Mouse (Mus musculus) mouse embryonic stem cell (cell line): ENCODE measurements around the gene Hexim2.

ENCODE experiments used
- in situ Hi-C, 2 experiments: fragments of 300-500 bp; cut with MboI; formaldehyde crosslinking; loops; 1 replicate in 1 of 2; 3 replicates in 1 of 2; pipeline ENCODE4 v1.14.3; 2019 to 2020; ENCODE audit warnings: low sequenced_read_pairs in 2 of 2, low pct_unique_long_range_greater_than_20kb in 1 of 2, mixed read lengths in 1 of 2; ENCODE audit not compliant: unreplicated experiment in 1 of 2

Hexim2 gene

DNA sequence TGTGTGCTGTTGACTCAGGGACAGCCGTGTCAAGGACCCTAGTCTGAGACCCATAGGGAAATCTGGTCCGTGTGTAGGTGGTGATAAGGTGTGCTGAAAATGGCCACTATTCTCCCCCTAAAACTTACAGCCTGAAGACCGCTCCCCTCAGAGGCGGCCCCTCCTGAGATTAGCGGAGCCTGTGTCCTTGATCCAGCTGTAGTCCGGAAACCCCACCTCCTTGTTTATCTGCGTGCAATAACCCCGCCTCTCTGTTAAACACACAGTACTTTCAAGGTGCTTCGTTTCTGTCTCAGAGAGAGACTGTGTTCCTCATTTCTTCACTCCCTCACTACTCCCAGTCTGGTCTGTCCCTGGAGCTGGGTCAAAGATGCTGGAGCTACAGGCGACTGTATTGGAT lies 32.2 kb downstream of the Hexim2 start:
- in situ Hi-C loops = loop anchor here in 1 of 2 experiments (5.0 kb wide), 2 partner anchors 62 to 153 kb away; partner anchors contain the start of genes Acbd4 and Plcd3

DNA sequence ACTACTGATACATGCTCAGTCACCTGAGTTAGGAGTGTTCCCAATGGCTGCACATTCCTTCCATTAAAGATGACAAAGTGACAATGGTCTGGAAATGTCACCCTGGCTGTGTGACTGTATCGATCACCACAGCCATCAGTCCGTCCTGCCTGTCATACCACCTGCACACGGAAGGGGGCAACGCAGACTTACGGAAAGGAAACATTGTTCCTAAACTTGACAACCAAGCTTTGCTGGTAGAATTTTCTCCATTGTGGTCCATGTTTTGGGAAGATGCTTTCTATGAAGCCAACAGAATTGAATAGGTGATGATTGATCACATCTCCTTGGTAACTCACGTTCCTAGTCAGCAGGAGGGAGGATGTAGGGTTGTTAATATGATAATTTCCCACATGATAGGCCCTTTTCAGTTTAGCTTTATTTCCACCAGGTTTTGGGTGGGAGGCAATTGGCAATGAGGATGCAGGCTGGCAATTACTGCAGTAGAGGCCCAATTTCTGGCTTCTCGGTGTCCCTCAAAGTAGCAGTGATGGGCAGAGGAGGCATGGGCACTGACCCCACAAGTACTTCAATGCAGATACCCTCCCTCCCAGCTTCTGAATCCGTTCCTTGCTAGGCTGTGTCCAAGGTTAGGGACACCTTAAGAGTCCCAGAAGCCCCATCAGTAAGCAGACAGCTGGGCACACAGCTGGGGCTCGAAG lies 36.6 kb downstream of the Hexim2 start:
- in situ Hi-C loops = no loop called here

DNA sequence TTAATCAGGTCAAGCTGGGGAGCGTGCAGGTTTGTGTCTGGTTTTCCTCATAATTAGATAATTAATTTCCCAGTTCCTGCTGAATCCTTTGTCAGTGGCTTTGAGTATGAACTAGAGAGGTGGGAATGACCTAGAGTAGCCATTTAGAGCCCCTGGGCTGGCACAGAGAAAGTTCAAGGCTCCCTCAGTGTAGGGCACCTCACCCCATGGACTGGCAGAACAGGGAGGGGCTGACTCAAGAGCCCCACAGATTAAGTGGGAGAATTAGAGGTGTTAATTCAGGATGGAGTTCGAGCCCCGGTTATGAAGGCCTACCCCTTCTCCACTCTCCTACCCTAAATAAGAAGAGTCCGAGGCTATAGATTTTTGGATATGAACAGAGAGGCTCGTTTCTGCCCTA lies 37.4 kb downstream of the Hexim2 start:
- in situ Hi-C loops = loop anchor here in 1 of 2 experiments (10.0 kb wide), 1 partner anchor 295 kb away; no protein-coding TSS in a partner anchor

DNA sequence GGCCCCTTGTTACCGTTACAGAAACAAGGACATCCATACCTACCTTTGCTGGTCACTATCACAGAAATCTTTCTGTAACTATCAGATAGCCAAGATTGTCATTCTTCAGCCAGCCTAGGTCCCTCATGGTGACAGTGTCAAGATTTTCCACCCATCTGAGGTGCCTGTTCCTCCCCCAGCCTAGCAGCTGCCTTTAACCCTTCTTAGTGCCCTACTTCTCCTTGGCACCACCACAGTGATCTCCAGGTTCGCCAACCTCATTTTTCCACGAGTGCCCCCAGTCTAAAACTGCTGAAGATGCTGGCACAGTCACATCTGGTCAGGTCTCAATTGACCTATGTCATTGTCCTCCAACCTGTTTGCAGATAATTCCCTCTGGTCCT lies 37.9 kb downstream of the Hexim2 start:
- in situ Hi-C loops = loop anchor here in 1 of 2 experiments (10.0 kb wide), 1 partner anchor 295 kb away; no protein-coding TSS in a partner anchor

DNA sequence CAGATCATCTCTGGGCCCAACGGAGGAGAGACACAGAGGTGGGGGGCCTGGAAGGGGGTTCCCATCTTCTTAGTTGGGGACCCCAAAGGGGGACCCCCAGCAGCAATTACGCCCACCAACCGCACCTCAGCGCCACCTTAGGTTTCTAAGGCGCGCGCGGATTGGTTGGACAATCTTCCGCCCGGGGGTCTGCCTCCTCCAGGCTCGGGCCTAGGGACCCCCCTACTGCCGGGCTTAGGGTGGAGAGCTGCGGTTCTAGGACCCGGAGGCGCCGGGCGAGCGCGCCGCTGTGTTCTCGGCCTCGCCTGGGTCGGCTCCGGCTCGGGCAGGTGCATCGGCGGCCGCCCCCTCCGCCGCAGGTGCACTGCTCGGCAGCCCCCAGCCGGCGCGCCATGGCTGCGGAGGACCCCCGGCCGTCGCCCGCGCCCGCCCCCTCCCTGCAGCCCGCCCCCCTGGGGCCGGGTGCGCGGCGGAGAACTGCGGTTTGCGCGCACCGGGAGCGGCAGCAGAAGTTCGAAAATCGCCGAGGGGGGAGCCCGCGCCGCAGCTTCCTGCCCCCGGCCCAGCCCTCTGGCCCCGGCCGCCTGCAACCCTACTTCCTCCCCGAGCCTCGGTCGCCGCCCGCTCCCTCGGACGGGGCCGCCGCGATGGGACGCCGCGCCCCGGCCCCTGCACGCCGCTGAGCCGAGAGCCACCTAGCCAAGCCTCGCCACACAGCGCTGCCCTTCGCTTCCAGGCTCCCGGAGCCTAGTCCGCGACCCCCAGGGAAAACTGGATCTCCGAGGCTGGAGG lies 38.5 kb downstream of the Hexim2 start, which contains the start of gene Fmnl1:
Gene Fmnl1 (plus strand): TSS at position 614 of the 792 bp plus-strand sequence.
- in situ Hi-C loops = loop anchor here in 1 of 2 experiments (10.0 kb wide), 1 partner anchor 294 kb away; no protein-coding TSS in a partner anchor

DNA sequence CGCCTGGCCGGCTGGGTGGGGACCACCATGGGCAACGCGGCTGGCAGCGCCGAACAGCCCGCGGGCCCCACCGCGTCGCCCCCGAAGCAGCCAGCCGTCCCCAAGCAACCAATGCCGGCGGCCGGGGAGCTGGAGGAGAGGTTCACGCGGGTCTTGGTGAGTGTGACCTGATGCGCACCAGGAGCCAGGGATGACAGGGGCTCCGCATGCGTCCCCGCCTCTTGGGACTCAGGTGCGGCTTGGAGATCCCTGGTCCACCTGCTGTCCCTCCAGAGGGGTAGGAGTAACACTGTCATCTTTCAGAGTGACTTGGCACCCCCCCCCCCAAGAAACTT lies 39.0 kb downstream of the Hexim2 start:
- in situ Hi-C loops = loop anchor here in 1 of 2 experiments (10.0 kb wide), 1 partner anchor 294 kb away; no protein-coding TSS in a partner anchor

DNA sequence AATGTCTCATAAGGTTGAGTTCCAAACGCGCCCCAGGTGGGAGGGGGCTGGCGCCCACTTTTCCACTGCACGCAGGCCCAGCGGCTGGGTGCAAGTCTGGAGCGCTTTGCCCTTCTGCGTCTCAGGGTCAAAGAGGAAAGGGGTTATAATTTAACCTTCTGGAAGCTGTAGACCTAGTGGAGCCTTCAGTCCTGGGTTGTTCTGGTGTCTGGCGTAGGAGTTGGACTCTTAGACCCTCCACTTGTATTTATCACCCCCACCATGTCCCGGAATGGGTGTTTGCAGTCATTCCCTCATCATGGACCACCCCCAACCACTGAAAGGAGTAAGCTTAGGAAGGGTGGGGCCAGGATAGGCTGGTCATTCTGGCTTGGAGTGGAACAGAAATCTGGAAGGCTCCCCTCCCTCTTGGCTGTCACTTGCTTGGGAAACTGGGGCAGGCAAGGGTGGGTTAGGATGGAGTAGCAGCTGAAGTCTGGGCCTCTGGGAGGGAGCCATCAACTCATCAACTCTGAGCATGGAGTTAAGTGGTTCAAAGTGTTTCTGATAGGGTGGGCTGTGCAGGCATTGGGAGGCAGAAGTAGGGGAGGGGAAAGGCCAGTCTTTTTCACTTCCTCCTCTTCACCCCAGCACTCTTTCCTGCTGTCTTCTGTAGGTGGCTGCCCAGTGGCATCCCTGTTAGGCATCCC lies 39.6 kb downstream of the Hexim2 start:
- in situ Hi-C loops = loop anchor here in 1 of 2 experiments (10.0 kb wide), 1 partner anchor 293 kb away; no protein-coding TSS in a partner anchor

DNA sequence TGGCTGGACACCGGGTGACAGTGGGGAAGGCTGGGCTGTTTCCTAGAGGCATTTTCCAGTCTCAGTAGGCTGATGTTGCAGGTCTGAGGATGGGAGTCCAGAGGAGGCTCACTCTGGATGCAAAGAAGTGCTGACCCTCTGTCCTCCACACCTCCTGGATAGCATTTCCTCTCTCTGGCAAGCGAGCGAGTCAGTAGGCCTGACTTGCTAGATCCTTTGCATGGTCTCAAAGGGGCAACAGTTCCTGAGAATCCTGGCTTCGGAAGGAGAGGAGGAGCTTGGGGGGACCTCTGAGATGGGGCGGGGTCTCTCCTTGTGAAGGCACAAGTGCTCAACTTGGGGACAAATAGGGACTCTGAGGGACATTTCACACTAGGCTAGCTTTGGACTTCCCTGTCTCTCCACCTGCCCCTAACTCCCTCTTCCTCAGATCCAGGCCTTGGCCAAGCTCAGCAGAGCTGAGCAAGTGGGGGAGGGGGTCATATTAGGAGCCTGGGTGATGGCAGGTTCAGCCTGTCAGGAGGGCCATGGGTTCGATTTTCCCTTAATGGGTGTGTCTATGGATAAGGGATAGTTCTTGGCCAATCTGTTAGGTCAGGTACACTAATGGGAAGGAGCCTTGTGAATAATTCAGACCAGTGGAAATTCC lies 40.3 kb downstream of the Hexim2 start:
- in situ Hi-C loops = loop anchor here in 1 of 2 experiments (10.0 kb wide), 1 partner anchor 292 kb away; no protein-coding TSS in a partner anchor

DNA sequence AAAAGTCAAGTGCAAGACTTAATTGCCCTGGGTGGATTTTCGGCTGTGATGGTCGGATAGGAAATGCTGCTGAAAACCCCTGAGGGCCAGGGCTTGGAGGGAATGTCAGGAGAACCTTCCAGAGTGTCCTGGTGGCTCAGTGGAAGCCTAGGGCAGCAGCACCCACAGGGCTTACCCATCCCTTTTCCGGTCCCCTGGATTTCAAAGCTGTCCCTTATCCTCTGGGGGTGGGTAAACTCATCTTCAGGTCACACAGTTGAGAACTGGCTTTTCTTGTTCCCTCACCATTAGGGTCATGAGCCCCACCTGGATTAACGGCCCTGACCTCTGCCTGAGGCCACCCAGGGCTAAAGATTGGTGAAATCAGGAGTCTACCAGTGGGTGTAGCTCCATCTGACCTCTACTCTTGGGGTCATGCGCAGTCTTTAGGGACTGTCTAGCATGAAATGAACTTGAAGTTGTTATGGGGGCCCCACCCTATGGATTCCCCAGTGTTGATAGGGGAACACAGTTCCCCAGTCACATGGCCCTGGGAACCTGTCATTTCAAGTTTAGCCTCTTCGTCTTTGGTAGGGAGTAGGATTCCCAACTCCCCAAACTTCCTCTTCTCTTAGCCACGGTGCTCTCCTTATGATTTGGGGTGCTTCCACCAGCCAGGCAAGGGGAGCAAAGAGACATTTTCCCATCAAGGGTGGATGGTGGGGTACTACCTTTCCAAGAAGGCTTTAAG lies 41.0 kb downstream of the Hexim2 start:
- in situ Hi-C loops = loop anchor here in 1 of 2 experiments (10.0 kb wide), 1 partner anchor 292 kb away; no protein-coding TSS in a partner anchor

DNA sequence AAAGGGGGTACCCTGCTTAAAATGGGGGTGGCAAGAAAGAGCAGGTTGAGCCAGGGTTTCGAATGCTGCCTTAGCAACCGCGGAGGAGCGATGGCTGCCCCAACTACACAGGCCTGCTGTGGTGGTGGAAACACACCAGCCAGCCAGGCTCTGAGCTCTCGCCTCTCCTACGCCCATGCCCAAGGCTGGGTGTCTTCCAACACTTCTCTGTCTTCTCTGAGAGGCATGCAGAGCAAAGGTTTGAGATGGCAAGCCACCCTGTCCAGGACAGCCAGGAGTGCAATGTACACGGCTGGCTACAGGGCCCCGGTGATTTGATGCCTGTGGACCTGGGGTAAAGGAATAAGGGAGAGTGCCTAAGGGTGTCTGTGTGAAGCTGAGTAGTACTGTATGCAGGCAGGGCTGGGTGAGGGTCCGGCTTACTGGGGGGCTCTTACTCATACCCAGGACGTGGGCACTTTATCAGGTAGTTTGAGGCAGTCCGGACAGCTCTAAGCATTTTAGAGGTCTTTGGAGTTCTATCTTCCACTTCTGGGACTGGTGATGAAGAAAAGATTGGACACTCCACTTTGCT lies 41.6 kb downstream of the Hexim2 start:
- in situ Hi-C loops = loop anchor here in 1 of 2 experiments (10.0 kb wide), 1 partner anchor 291 kb away; no protein-coding TSS in a partner anchor

DNA sequence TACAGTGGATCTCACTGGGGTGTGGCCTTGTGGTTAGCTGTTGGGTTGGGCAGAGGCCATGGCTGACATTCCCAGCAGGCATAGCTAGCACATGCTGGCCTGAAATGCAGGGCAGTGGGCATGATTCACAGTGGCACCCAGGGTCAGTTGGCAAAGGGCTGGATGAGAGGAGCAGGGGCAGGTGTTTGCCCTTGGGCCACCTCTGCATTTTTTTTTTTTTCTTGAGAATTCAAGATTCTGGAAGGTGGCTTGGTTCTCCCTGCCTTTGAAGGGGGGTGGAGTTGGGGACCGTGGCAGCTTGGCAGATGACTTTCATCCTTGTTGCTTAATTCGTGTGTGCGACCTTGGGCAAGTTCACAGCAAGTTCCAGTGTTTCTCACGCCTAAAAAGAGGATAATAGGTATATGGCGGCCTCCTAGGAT lies 42.2 kb downstream of the Hexim2 start:
- in situ Hi-C loops = loop anchor here in 1 of 2 experiments (10.0 kb wide), 1 partner anchor 290 kb away; no protein-coding TSS in a partner anchor

DNA sequence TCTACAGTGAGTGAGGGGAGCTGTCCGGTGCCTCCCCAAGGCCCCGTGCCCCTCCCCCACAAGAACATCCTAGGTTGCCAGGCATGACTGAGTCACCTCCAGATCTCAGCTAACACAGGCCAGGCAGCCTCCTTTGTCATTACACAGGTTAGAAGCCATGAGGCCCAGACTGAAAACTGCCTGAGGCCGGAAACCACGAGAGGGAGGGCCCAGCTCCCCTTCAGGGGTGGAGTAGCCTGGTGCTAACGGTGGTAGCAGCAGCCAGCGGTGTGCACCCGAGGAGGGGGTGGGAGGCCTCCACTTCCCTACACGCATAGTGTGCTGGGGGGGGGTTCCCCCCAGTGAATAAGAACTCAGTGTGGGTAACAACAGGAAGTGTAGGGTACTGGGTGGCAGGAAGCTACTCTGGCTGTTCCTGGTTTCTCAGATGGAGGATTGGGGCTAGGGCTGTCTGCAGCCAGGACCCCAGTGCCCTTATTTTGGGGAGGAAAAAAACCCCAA lies 42.7 kb downstream of the Hexim2 start:
- in situ Hi-C loops = loop anchor here in 1 of 2 experiments (10.0 kb wide), 1 partner anchor 290 kb away; no protein-coding TSS in a partner anchor

DNA sequence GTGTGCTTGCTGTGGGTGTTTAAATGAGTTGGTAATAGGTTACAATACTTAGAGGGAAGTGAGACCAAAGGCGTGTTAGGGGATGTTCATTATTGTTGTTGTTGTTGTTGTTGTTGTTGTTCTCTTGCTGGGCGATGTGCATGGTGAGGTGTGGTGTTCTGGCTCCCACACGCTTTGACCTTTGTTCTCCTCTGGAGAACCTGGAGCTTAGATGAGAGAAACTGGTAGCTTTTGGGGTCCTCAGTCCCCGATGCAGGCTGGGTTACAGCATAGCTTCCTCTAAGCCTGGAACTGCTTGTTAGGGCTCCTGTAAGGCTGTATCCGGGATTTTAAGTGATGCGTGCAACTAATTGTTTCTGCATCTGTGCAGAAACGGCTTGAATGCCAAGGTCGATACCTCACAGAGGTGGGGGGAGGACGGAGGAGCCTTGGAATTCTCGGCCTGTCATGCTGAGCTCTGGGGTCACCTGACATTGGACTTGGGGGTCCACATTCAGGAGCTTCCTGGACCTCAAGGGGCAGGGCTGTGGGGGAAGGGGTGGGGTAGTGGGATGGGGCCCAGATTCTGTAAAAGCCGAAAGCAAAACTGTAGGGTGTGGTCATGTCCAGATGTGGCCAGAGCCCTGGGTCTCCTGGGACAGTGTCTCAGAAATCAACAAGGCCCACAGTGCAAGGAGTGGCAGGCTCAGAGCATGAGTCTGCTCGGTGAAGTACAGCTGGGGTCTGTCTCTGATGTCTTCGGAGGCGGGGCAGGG lies 43.6 kb downstream of the Hexim2 start:
- in situ Hi-C loops = loop anchor here in 1 of 2 experiments (10.0 kb wide), 1 partner anchor 289 kb away; no protein-coding TSS in a partner anchor

DNA sequence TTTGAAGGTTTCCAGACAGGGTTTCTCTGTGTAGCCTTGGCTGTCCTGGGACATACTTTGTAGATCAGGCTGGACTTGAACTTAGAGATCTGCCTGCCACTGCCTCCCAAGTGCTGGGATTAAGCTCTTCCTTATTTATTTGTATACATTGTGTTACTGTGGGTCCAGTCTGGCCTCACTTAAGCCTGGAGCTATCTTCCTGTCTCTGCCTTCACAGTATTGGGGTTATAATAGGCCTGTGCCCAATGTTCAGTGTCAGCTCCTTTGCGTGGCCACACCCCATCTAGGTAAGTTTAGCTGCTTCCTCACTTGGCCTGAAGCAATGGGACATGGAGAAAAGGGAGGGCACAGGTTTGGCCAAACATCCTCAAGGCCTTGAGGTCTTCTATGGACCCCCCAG lies 44.3 kb downstream of the Hexim2 start:
- in situ Hi-C loops = loop anchor here in 1 of 2 experiments (10.0 kb wide), 1 partner anchor 288 kb away; no protein-coding TSS in a partner anchor

DNA sequence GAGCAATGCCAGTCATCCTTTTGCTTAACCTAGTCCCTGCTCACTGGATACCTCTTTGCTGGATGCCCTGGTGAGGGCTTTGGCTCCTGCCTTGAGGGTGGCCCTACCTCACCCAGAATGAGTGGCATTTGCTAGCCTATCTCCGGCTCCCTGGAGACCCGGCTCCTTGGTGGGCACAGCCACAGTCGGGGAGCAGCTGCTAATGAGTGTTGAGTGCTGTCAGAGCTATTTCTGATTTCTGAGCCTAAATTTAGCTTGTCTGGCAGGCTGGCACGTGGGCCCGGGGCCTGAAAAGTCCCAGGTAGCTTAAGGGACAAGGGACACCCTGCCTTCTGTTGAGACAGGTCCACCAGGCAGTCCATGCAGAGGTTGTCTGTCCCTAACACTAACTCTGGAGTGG lies 45.0 kb downstream of the Hexim2 start:
- in situ Hi-C loops = loop anchor here in 1 of 2 experiments (10.0 kb wide), 1 partner anchor 288 kb away; no protein-coding TSS in a partner anchor
